Mouse (Mus musculus): ENCODE measurements around the gene Clpb.

Gene Clpb

GRCm38 (mm10) chr7:101821571-101822501 lies 158.4 kb downstream of the Clpb start:
- peak; percentile 32 for DNase-seq (ENCODE audit: low spot score)

DNA sequence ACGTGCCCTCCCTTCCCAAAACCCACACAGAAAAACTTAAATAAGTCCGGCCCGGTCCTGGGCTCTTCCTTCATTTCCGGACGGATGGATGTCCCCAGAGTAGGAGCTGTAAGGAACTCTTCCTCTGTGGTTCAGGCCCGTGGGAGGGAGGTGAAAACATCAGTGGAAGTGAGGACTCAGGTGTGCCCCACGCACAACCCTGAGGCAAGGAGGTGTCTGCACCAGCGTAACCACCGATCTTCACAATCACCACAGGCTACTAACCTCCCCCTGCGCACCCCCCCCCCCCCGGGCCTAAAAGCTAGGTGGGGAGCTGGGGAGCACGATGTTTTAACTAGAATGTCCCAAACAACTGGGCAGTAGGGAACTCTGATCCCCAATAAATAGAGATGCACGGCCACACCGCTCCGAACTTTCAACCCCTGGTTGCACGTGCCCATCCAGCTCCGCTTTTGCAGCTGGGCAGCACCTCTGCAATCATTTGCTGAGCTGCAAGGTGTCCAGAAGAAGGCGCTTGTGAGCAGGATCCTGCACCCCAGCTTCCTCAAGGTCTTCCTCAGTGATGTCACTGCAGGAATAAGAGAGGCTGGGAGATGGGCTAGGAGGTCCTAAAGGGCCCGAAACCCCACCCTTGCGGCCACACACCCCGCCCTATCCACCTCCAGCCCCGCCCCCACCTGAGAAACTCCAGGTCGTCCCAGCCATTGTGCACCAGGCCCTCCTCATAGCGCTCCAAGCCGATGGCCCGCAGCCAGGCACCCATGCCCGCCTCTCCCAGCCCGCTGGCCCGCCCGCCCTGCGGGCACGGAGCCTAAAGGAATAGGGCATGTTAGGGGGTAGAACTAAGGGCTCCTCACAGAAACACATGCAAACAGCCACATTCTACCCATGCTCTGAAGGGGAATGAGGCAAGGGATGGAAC lies 159.7 kb downstream of the Clpb start:
- DNase-seq (ENCODE audit: low spot score): peak; percentile 42

DNA sequence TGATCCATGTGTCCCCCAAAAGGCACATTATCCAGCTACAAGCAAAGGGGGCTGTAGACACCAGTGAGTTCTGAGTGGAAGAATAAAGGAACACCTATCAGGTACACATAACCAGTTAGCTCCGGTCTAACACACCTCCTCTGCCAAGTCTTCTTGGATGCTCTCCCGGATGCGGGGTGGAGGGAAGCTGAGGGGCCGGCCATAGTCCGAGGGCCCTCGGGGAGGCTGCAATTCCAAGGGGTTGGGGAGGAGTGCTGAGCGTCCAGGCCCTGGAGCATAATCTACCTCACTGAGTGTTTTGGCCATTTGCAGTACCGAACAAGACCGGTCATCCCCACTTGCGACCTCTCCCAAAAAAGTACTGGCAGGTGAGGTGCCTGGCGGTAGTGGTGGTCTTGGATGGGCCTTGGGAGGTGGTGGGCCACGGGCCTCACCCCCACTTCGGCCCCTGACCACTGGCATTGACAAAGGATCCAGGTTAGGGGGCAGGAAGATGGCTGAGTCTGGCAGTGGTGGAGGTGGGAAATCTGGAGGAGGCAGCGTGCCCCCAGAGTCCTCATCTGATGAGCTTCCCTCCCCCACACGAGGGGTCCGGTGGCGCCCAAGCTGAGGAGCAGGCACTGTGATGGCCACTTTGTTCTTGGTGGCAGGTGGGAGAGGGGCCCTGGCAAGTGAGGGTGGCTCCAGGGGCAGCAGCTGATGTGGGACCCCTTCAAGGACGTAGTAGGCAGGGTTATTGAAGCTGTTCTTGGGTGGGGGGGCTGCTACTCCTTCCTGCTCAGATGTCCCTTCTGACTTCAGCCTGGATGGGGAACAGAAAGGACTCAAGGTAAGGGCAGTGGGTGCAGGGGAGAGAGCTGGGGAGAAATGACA lies 160.6 kb downstream of the Clpb start:
- DNase-seq (ENCODE audit: low spot score): no peak

- DNase-seq (ENCODE audit: low spot score): no peak
Measured at GRCm38 (mm10) chr7:101830373-101830772, 166.9 kb downstream of the Clpb start.

- no peak for DNase-seq (ENCODE audit: low spot score)
Measured at GRCm38 (mm10) chr7:101831437-101831836, 168.0 kb downstream of the Clpb start.

- no peak for DNase-seq (ENCODE audit: low spot score)
Measured at GRCm38 (mm10) chr7:101832372-101832771, 168.9 kb downstream of the Clpb start.

DNA sequence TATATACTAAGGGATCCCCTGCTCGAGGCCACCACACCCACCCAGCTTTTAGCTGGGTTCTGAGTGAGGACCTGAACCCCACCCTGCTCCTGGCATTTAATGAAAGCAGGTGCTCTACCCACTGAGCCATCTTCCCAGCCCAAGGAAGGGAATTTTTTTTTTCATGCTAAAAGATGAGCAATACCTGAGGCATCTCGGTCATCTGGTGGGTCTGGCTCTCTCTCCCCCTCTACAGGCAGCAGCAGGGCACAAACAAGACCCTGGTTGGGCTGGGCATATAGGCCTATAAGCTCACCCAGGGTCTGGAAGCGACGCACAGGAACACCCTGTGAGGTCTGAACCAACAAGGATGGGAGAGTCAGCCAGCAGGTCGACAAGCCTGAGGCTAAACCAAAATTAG lies 169.9 kb downstream of the Clpb start:
- no peak for DNase-seq (ENCODE audit: low spot score)

GRCm38 (mm10) chr7:101833916-101834584 lies 170.6 kb downstream of the Clpb start:
- no peak for DNase-seq (ENCODE audit: low spot score)

DNA sequence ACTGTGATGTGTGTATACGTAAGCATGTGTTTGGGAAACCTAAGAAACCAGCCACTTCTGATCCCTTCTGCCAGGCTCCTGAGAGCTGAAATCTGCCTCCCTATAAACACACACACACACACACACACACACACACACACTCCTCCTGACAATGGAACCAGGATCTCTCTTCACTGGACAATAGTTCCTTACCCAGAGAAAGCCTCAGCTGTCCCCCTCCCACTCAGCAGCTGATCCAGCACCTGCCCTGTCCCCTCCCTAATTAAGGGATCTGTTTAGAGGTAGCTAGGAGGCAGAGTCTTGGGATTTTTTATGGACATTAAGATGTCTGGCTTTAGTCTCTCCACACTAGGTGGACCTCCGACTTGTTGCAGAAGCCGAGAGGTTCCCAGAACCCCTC lies 171.5 kb downstream of the Clpb start:
- DNase-seq (ENCODE audit: low spot score): no peak

DNA sequence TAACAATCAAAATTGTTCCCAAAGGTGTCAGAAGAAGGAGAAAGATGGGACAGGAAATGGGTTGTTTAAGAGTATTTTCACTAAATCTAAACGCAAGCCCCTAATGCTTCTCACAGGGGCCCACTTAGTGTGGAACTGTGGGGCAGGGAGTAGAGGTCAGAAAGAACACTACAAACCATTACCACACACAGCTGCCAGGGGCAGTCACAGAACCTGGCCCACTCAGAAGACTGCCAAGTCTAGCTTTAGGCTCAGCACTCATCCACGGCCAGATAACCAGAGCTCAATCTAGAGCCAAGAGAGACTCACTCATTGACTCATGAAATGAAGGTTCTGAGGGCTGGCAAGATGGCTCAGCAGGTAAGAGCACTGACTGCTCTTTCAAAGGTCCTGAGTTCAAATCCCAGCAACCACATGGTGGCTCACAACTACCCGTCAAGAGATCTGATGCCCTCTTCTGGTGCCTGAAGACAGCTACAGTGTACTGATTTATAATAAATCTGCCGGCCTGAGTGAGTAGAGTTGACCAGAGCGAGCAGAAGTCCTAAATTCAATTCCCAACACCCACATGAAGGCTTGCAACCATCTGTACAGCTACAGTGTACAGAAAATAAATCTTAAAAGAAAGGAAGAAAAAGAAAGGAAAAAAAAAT lies 172.2 kb downstream of the Clpb start:
- DNase-seq (ENCODE audit: low spot score): peak; percentile 7

GRCm38 (mm10) chr7:101836271-101837153 lies 173.1 kb downstream of the Clpb start:
- peak; percentile 42 for DNase-seq (ENCODE audit: low spot score)

DNA sequence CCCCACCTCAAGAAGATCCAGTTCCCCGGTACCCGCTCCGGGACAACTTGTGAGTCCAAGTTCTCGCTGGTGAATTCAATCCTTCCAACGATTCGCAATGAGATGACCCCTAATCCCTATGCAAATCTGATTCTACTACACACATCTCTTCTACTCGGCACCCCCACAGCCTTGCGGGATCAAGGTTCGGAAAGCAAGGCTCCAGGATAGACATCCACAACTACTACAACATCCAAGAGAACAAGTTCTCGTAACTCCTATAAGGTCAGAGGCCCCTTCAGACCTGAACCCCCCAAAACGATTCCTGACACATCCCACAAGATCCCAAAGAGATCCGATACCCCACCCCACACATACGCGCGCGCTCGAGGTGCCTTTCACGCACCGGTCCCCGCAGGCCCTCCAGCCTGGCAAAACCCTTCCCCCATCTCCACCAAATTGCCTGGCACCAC lies 173.7 kb downstream of the Clpb start:
- no peak for DNase-seq (ENCODE audit: low spot score)

DNA sequence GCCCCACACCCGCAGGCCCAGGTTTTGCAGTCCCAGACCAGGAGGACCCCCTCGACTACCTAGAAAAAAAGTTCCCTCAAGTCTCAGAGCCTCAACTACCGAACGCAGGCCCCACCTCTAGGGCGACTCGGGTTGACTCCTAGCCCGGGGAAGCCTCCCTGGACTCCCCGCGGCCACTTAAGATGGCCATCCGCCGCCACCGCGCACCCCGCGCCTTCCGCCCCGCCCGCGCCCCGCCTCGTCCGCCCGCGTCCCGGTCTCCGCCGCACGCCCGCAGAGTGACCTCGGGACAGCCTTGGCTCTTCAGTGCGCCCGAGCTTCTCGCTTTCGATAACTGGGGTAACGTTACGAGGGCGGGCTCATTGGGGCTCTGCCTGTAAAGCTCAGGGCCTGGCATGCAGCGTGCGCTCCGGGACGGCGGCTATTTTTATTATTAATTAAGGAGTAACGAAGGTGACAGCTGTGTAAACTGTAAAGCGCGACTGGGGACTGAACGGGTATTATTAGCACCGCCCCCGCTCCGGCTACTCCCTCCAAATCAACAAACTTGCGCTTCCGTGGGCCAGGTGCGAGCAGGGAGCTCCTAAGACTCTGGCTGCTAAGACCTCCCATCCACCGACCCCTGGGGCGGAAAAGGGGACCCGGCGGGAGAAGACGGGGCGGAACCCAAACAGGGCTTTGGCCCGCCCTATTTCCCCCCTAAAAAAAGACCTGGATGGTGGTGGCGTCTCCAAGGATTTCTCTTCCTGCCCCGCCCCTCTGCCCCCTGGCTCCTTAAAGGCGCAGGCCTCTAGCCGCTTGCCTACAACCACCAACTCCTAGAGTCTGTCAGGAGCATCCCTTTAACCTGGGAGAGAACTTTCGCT lies 174.4 kb downstream of the Clpb start, which contains the start of gene Inppl1:
Gene Inppl1, minus strand, starts transcription at position 624 of the 866 bp plus-strand sequence.
- peak; percentile 93 for DNase-seq (ENCODE audit: low spot score)

DNA sequence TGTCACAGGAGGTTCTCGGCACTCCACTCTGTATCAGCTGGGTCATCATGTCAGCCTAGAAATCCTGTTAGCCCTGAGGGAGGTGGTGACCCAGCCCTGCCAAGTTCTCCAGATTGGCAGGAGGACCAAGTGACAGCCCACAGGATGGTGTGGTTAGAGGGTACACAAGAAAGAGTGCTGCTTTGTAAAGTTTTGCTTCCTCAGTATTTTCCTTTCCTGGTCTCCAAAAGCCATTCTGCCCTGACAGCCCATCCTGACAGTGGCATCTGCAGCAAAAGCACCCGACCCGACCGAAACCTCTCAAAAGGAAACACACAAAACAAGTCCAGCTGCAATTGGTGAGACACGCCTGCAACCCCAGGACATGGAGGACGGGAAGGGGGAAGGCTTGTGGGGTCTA lies 180.8 kb downstream of the Clpb start:
- no peak for DNase-seq (ENCODE audit: low spot score)

All from lung, postnatal 25 days (tissue).